Mouse (Mus musculus) layer of hippocampus, postnatal 25 days (tissue): ENCODE data around the gene Nucb1. TPM values are rescaled to one million over a fixed set of nuclear protein-coding genes. Genes with fewer than 3 reads are reported as not detected.
A peak's percentile ranks its signal among the peaks of the same experiment; 100 is the strongest.
"Not testable (repeated sequence)": the region's sequence is repeated elsewhere in the genome, so short reads cannot be mapped to it uniquely, and the experiment has no call there.

Experiments used
- DNase-seq, 2 experiments: peaks; one replicate each; pipeline ENCODE4 v3.0.0; 2022; ENCODE audit warnings: mixed read lengths in 2 of 2, low spot score in 1 of 2; ENCODE audit errors: extremely low spot score in 1 of 2
- total RNA-seq, 2 experiments: library from RNA; stranded (reverse); gene quantifications; 2 replicates each; pipeline ENCODE4 v1.2.3; 2021

Nucb1 gene
- total RNA-seq = 100 to 1,000 TPM; 102 to 105 TPM

- peak; percentile 70 to 83 for DNase-seq
These were observed at the start of gene Nucb1 for GRCm38 (mm10) chr7:45509912-45510787. TSS of gene Nucb1 (minus strand) at chr7:45510406.

- no peak for DNase-seq
These were observed 48.7 kb upstream of the Nucb1 start for GRCm38 (mm10) chr7:45558907-45559306.

- DNase-seq = peak; percentile 51 to 79
These were observed 45.6 kb upstream of the Nucb1 start for GRCm38 (mm10) chr7:45555787-45556186.

- DNase-seq = no peak
These were observed 44.5 kb upstream of the Nucb1 start, which contains the start of gene Hsd17b14 for GRCm38 (mm10) chr7:45554744-45555143. TSS of gene Hsd17b14 (plus strand) at chr7:45554893.

- DNase-seq = no peak
These were observed 43.8 kb upstream of the Nucb1 start for GRCm38 (mm10) chr7:45553990-45554389.

GRCm38 (mm10) chr7:45553519-45553918 lies 43.3 kb upstream of the Nucb1 start:
- no peak for DNase-seq

- DNase-seq = no peak
These were observed 41.3 kb upstream of the Nucb1 start for GRCm38 (mm10) chr7:45551512-45551883.

- no peak for DNase-seq
These were observed 40.8 kb upstream of the Nucb1 start for GRCm38 (mm10) chr7:45550821-45551511.

GRCm38 (mm10) chr7:45549641-45550436 lies 39.6 kb upstream of the Nucb1 start:
- no peak for DNase-seq

- DNase-seq = no peak
These were observed 34.3 kb upstream of the Nucb1 start for GRCm38 (mm10) chr7:45544525-45544924.

GRCm38 (mm10) chr7:45540213-45540612 lies 30.0 kb upstream of the Nucb1 start:
- DNase-seq = no peak

GRCm38 (mm10) chr7:45539095-45539494 lies 28.9 kb upstream of the Nucb1 start:
- DNase-seq = no peak

- peak; percentile 43 to 45 for DNase-seq
These were observed 28.2 kb upstream of the Nucb1 start for GRCm38 (mm10) chr7:45538163-45539041.

GRCm38 (mm10) chr7:45537602-45538001 lies 27.4 kb upstream of the Nucb1 start:
- no peak for DNase-seq

- no peak for DNase-seq
These were observed 25.5 kb upstream of the Nucb1 start for GRCm38 (mm10) chr7:45535676-45536075.

GRCm38 (mm10) chr7:45530643-45531042 lies 20.4 kb upstream of the Nucb1 start:
- no peak for DNase-seq

- DNase-seq = no peak
These were observed 19.3 kb upstream of the Nucb1 start for GRCm38 (mm10) chr7:45529461-45529860.

- not testable (repeated sequence) for DNase-seq
These were observed 17.0 kb upstream of the Nucb1 start for GRCm38 (mm10) chr7:45527169-45527568.

GRCm38 (mm10) chr7:45526474-45527120 lies 16.4 kb upstream of the Nucb1 start:
- no peak for DNase-seq
